Mouse (Mus musculus): ENCODE data around the gene Calcr. TPM values are rescaled to one million over a fixed set of nuclear protein-coding genes. Genes with fewer than 3 reads are reported as not detected.
A peak's percentile ranks its signal among the peaks of the same experiment; 100 is the strongest.

Calcr gene
- polyA plus RNA-seq, 1 experiment from 2014 or later: 1.4 TPM

MicroRNAs encoded within 50 kb of the gene (microRNA counts, 519-probe panel; counts per million panel counts)
- microRNA mmu-miR-489: 32.2 counts per million
- 32.2 counts per million for microRNA mmu-miR-653

Small RNA genes within 50 kb of the gene (microRNA-seq; reads per million reads assigned to microRNA genes)
- gene Mir489 (ENCODE audit: borderline number of aligned reads): 0.68 reads per million, percentile 4 among the genes with 10 or more reads in this experiment
- 4.2 reads per million, percentile 35 among the genes with 10 or more reads in this experiment for gene Mir653 (ENCODE audit: borderline number of aligned reads)

Other genes starting within 250 kb of the Calcr start
- gene Tfpi2, start 224.2 kb upstream of the Calcr start, polyA plus RNA-seq (2014; fragmentation: Nextera tagmentation; extraction: Ambion mirVana): 4.0 and 4.6 TPM in 2 replicates
- not detected in 2 replicates for gene Gngt1, start 229.1 kb upstream of the Calcr start, polyA plus RNA-seq (2014; fragmentation: Nextera tagmentation; extraction: Ambion mirVana)
- 69.3 and 71.5 TPM in 2 replicates for gene Gng11, start 239.2 kb upstream of the Calcr start, polyA plus RNA-seq (2014; fragmentation: Nextera tagmentation; extraction: Ambion mirVana)

Measured in heart, embryonic 11.5 days (tissue).